Mouse (Mus musculus): ENCODE data around the gene Mturn.

Gene Mturn

DNA sequence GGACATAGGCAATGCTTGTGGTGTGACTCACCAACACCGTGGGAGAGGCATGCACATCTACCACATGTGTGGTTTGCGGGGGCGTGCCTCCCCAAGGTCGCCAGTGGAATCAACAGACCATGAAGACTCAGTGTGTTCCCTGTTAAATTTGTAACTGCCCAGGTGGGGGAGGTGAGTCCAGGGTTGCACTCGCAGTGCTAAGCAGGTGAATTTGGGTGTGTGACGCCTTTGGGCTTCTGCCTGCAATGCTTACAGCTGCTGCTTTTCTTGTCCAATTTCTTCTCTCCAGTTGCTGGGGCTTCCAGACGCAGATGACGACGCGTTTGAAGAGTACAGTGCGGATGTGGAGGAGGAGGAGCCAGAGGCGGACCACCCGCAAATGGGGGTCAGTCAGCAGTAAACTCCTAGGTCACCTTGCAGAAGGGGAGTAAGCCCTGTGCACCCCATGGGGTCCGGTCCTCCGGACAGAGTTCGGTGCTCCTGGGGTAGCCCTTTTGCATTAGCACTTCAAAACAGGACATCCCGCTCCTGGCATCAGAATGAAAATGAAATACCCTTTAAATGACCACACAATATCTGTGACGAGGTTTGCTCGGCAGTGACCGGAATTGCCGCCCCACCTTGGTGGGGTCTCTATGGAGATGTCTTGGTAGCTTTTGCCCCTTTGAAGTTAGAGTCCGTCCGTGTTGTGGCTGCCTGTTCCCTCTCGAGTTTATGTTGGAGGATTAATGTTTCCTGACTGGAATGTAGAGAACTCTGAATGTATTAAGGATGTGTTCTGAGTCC lies 17.5 kb downstream of the Mturn start:
- DNase-seq: peak; percentile 47

DNA sequence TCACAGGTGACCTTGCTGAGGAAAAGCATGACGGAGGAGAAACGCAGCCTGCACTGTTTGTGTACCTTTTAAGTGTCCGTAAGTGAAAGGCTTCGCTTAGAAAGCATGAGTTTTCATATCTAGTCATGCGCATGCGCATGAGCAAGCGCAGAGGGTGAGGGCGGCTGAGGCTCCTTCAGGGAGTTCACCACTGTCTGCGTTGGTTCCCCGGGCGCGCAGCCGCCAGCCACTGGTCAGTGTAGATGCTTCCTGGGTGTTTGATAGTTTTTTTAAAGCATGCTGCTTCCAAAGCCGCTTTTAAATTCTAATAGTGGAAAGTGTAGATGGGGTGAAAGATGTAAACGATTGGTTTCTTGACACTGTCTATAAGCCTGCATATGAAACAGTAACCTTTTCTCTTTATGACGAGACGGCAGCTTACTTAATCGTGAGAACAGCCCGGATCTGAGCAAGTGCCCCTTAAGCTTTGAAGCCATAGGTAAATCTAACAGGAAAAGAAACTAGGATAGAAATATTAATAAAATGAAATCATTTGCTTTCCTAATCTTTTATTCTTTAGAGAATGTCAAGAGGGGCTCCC lies 18.1 kb downstream of the Mturn start:
- DNase-seq: peak; percentile 89

GRCm38 (mm10) chr6:54700516-54700915 lies 19.1 kb downstream of the Mturn start:
- no peak for DNase-seq

DNA sequence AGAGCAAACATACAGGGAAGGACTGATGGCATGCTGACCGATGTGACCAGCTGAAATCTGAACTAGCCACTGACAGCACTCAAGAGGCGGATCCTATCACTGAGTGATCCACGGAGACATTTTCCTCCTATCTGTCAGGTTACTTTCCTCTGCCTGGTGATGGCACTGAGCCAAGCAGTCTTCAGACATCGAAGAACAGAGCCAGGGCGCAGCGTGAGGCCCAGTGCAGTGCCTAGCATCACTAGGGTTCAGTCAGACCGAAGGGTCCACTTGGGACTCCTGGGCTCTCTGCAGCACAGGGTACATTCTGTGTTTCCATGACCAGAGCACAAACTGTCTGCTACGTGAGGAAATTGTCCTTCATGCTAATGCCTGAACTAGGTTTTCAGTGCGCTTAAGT lies 20.5 kb downstream of the Mturn start:
- no peak for DNase-seq

- DNase-seq: no peak
These were observed 22.5 kb downstream of the Mturn start for GRCm38 (mm10) chr6:54703633-54704538.

DNA sequence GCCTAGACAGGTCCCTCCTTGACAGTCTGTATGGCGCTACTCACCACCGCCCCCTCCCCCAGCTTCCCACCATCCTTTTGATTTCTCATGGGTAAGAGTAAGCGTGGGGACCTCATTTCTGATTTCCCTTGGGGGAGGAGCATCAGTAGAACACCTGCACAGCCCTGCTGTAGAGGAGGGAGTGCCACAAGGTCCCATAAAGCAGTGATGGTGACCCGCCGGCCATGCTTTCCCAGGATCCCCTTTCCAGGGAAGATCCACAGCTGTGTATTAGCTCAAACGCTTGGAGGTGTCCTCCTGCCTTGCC lies 23.1 kb downstream of the Mturn start:
- no peak for DNase-seq

DNA sequence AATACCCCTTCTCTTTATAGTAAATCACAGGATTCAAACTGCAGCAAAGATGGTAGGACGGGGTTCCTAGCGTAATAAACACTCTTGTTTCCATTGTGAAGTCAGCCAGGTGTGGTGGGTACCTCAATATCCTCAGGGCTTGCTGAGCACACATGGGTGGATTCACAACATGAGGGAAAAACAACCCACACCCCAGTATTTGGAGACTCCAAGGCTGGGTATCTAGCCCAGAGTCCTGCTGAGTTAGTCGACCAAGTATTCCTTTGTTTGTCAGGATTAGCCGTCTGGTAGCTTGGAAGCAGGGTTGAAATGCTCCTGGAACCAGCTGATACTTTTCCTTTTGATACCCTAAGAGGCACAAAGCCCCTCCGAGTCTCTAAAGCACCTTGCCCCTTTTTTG lies 23.4 kb downstream of the Mturn start:
- no peak for DNase-seq

GRCm38 (mm10) chr6:54705387-54705909 lies 24.0 kb downstream of the Mturn start:
- peak; percentile 82 for DNase-seq

DNA sequence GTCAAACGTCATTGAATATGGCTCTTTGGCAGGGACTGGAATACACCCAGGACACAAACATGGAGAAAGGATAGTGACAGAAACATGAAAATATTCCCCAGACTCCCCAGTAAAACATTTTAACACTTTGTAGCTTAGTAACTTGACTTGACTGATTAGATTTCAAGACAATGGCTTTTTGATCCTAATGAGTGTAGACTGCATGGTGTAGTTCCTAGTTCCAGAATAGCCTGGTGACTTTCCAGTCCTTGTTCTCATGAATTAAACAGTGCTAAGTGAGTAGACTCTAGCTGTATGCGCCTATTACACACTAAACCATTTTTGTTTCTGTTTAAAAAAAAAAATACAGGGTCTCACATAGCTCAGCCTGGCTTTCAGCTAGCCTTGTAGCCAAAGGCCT lies 24.7 kb downstream of the Mturn start:
- DNase-seq: peak; percentile 57

GRCm38 (mm10) chr6:54706611-54707172 lies 25.3 kb downstream of the Mturn start:
- DNase-seq: no peak

- no peak for DNase-seq
These were observed 27.2 kb downstream of the Mturn start for GRCm38 (mm10) chr6:54708646-54709045.

GRCm38 (mm10) chr6:54715697-54716096 lies 34.3 kb downstream of the Mturn start:
- DNase-seq: no peak

DNA sequence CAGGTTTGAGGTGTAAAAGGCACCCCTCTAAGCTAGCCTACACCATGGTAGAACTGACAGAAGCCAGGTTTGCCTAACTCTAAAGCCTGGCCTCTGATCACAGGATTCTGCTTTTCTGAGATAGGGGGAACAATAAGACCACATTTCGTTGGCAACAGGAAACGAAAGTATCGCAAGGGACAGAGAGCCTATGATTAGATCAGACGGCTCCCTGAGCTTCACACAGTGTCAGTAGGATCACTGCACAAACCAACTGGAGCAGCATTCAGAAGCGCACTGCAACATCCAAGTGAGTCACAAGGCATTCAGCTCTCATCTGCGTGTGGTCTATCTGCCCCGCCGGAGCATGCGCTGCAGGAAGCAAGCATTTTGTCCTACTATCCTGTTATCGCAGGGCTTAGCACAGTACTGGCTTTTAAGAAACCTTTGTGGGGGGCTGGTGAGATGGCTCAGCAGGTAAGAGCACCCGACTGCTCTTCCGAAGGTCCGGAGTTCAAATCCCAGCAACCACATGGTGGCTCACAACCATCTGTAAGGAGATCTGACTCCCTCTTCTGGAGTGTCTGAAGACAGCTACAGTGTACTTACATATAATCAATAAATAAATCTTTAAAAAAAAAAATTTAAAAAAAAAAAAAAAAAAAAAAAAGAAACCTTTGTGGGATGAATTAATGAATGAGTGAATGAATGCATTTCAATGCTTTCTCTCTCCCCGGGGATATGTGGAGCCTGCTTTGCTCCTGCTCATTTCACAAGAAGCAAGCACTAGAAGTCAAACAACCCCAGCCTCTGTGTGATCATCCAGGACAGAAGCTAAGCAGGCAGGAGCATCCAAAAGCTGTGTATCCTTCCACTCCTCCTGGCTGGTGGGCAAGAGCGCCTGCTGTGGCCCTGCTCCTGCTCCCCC lies 37.6 kb downstream of the Mturn start:
- no peak for DNase-seq

DNA sequence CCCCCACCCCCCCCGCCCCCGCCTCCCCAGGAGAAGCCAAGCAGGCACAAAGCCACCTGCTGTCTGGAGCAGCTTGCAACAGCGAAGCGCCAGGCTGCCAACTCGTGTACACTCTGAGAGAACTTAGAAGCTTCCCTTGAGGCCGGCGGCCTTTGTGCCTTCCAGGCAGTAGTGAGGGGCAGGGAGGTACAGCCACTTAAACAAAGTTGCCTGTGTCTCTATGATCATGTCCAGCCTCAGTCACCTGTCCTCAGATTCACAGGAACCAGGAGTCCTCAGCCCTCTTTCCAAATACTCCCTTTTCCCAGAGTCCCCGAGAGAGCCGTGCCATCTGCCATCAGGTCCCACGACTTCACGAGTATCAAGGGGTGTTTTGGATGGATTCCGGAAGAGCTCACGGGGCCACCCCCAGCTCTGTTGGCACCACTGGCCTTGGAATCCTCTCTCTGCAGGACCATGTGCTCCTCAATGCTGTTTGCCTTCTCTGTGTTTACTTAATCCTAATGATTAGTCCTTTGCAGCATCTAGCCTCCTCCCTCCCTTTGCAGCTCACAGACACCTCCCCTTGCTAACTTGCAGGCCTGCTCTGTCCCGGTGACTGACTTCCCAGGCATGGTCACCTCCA lies 38.4 kb downstream of the Mturn start:
- DNase-seq: peak; percentile 69

- DNase-seq: peak; percentile 77
These were observed 39.3 kb downstream of the Mturn start for GRCm38 (mm10) chr6:54720512-54721251.

- no peak for DNase-seq
These were observed 39.8 kb downstream of the Mturn start for GRCm38 (mm10) chr6:54721252-54721635.

DNA sequence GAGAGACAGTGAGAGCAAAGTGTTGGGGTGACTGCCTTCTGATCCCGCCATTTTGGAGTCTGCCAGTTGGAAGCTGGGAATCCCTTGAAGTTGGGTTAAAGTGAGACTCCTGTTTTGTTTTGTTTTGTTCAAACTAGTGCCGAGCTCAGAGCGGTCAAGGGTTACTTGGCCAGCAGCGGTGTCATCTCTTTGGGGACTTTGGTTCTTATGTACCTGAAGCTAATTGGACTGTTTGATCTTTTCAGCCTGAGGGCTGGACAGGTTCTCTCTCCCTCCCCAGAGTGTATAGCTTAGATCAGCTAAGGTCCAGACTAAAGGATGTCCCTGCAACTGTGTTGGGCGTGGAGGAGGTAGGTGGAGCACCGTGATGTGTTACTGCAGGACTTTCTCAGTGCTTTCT lies 44.9 kb downstream of the Mturn start:
- no peak for DNase-seq

DNA sequence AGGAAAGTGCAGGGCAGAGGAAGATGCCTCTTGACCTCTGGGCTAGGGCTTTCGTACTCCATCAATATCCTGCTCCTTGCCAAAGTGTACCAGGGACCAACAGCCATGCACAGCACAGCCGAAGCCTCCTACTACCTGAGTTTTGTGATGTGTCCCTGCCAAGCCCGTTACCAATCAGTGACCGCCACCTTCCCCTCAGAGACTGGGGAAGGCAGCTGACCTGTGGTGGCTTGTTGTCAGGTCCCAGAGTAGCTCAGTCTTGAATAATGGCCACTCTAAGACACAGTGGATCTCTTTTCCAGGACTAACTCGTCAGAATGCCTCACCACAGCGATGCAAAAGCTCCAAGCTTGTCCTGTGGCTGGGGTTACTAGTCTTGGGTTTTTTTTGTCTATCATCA lies 45.4 kb downstream of the Mturn start:
- no peak for DNase-seq

DNA sequence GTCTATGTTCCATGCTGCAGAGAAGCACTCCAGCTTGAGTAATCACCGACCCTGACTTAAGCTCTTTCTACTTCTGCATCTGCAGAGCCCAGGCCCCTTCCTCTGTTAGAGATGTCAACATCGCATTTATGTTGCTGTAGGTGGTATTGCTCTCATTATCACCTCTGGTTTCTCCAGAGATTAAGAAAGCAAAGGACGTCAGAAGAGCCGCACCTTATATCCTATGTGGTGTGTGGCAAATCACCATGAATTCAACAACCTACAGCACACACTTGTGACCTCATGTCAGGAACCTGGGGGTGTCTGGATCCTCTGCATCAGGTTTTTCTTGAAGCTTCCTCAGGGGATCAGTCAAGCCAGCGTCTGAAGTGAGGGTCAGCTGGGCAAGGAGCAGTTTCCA lies 46.0 kb downstream of the Mturn start:
- no peak for DNase-seq

DNA sequence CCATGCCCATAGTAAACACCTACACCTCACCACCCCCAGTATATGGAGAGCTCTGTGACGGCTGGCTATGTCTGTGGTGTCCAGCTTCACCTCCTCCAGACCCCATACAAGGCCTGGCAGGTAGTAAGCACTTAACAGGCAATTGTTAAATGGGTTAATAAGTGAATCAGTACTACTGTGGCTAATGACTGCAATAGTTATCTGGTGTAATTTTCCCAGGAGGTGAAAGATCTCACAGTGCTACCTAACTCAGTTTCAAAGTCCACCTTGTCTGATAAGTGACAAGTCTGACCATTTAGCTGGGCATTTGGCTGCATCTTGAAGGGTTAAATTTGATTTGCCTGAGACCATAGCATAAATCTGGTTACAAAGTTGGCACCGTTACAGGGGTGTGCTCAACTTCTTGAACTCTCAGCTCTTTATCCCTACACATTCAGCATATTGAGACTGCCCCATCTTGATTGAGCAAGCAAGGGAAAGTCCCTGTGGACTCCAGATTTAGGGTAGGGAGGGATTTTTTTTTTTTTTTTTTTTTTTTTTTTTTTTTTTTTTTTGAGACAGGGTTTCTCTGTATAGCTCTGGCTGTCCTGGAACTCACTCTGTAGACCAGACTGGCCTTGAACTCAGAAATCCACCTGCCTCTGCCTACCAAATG lies 48.2 kb downstream of the Mturn start:
- DNase-seq: no peak

Data from retina, postnatal 1 day (tissue).